Mouse (Mus musculus): ENCODE data around the gene Pdcd2.
A peak's percentile ranks its signal among the peaks of the same experiment; 100 is the strongest.

Pdcd2 gene

GRCm38 (mm10) chr17:15498753-15499113 is 28.4 kb downstream of the Pdcd2 start:
- peak; percentile 70 for DNase-seq

- DNase-seq: peak; percentile 93
These were observed 29.0 kb downstream of the Pdcd2 start for GRCm38 (mm10) chr17:15497882-15498752.

GRCm38 (mm10) chr17:15490542-15490941 is 36.6 kb downstream of the Pdcd2 start:
- no peak for DNase-seq

GRCm38 (mm10) chr17:15472671-15473070 is 54.4 kb downstream of the Pdcd2 start:
- no peak for DNase-seq

All from cerebellum, adult 9-10 months (tissue).